Mouse (Mus musculus) layer of hippocampus, adult 18-20 months (tissue): ENCODE data around the gene Cenpx. TPM values are rescaled to one million over a fixed set of nuclear protein-coding genes. Genes with fewer than 3 reads are reported as not detected.
"Not testable (repeated sequence)": the region's sequence is repeated elsewhere in the genome, so short reads cannot be mapped to it uniquely, and the experiment has no call there.

Source experiments
- DNase-seq, 2 experiments: peaks; one replicate each; pipeline ENCODE4 v3.0.0; 2022; ENCODE audit warnings: low spot score in 2 of 2
- long read RNA-seq: library from polyadenylated mRNA; stranded (forward); transcript quantifications from one replicate; pipeline ENCODE4 v2.0.0, GENCODE M21; 2021
- total RNA-seq, 2 experiments: library from RNA; stranded (reverse); gene quantifications; 2 replicates each; pipeline ENCODE4 v1.2.3; 2021

Cenpx gene
- total RNA-seq = 10 to 100 TPM; 15.8 to 18.7 TPM
- long read RNA-seq, partial matches to known transcripts = 0 of 11 reads
- long read RNA-seq, other reads (novel, unspliced or antisense) = 9 of 11 reads

- peak; percentile 98 to 99 for DNase-seq
Measured at GRCm38 (mm10) chr11:120713580-120714518, at the start of gene Cenpx, which contains the start of gene Lrrc45. Gene Cenpx (minus strand): TSS chr11:120713738. Gene Lrrc45 (plus strand): TSS chr11:120713925.

- not testable (repeated sequence) for DNase-seq
Measured at GRCm38 (mm10) chr11:120762672-120763041, 49.1 kb upstream of the Cenpx start, which contains the start of gene Hmga1b. Gene Hmga1b (plus strand): TSS chr11:120762794.

GRCm38 (mm10) chr11:120761811-120762671 lies 48.5 kb upstream of the Cenpx start:
- DNase-seq = no peak

- no peak for DNase-seq
Measured at GRCm38 (mm10) chr11:120760236-120760635, 46.7 kb upstream of the Cenpx start.

- DNase-seq = no peak
Measured at GRCm38 (mm10) chr11:120751606-120752005, 38.1 kb upstream of the Cenpx start.

- no peak for DNase-seq
Measured at GRCm38 (mm10) chr11:120749430-120749829, 35.9 kb upstream of the Cenpx start.

GRCm38 (mm10) chr11:120747974-120748373 lies 34.4 kb upstream of the Cenpx start:
- DNase-seq = no peak

- DNase-seq = no peak
Measured at GRCm38 (mm10) chr11:120744121-120744701, 30.7 kb upstream of the Cenpx start.

GRCm38 (mm10) chr11:120740981-120741380 lies 27.4 kb upstream of the Cenpx start:
- no peak for DNase-seq

- DNase-seq = no peak
Measured at GRCm38 (mm10) chr11:120736424-120736823, 22.9 kb upstream of the Cenpx start.

GRCm38 (mm10) chr11:120733521-120733920 lies 20.0 kb upstream of the Cenpx start:
- DNase-seq = no peak

GRCm38 (mm10) chr11:120731858-120732680 lies 18.5 kb upstream of the Cenpx start, which contains the start of gene Cbr2:
Gene Cbr2 (minus strand): TSS chr11:120732114.
- DNase-seq = no peak

GRCm38 (mm10) chr11:120731395-120731794 lies 17.9 kb upstream of the Cenpx start:
- no peak for DNase-seq

GRCm38 (mm10) chr11:120730331-120730870 lies 16.9 kb upstream of the Cenpx start:
- no peak for DNase-seq

GRCm38 (mm10) chr11:120729432-120730050 lies 16.0 kb upstream of the Cenpx start:
- not testable (repeated sequence) for DNase-seq

- no peak for DNase-seq
Measured at GRCm38 (mm10) chr11:120728530-120729240, 15.1 kb upstream of the Cenpx start.

GRCm38 (mm10) chr11:120727564-120727963 lies 14.0 kb upstream of the Cenpx start:
- no peak for DNase-seq

GRCm38 (mm10) chr11:120727169-120727527 lies 13.6 kb upstream of the Cenpx start, which contains the start of gene Dcxr:
Gene Dcxr (minus strand): TSS chr11:120727281.
- DNase-seq = peak in 1 of 2 experiments; percentile 85
